Mouse (Mus musculus) bone marrow, adult 2 months (tissue): ENCODE results near the gene Pcyox1.

ENCODE experiments used
- CTCF ChIP-seq: fragments of 200-500 bp; IDR thresholded peaks from 2 replicates; pipeline ENCODE4 v1.5.1; 2011; ENCODE audit warnings: low read length, control low read depth; ENCODE audit not compliant: control insufficient read depth, insufficient read depth
- POLR2A ChIP-seq: fragments of 200-500 bp; IDR thresholded peaks from 2 replicates; pipeline ENCODE4 v1.6.1; 2011; ENCODE audit warnings: low read depth, mild to moderate bottlenecking, control low read depth, low read length, borderline replicate concordance; ENCODE audit not compliant: control insufficient read depth

- TF ChIP-seq CTCF (no peak), POLR2A (no peak)
Measured at GRCm38 (mm10) chr6:86373556-86373955, 23.4 kb downstream of the Pcyox1 start.
